Mouse (Mus musculus): Measurements from ENCODE around the gene Sgpp1. TPM values are rescaled to one million over a fixed set of nuclear protein-coding genes. Genes with fewer than 3 reads are reported as not detected.
A peak's percentile ranks its signal among the peaks of the same experiment; 100 is the strongest.

Sgpp1 gene
- 11.5 and 12.0 TPM in 2 replicates for polyA plus RNA-seq (2014; fragmentation: Nextera tagmentation; extraction: Ambion mirVana)

GRCm38 (mm10) chr12:75735246-75736200, at the start of gene Sgpp1:
Sgpp1 (minus strand) TSS chr12:75735729.
- H3K4me1 ChIP-seq (ENCODE audit: control insufficient read depth, insufficient read depth, low read length): 0 out of 2 replicates have a peak, but pooled peaks cover 4% of the 10 kb centered on the region
- H3K36me3 ChIP-seq (ENCODE audit: control insufficient read depth, insufficient read depth, low read length): no peaks in the 10 kb centered on the region
- H3K9ac ChIP-seq (ENCODE audit: low read length): peak within 1 kb of the TSS; percentile 90
- peak; percentile 90 for ATAC-seq (ENCODE audit: insufficient number of reproducible peaks, low FRiP score, low TSS enrichment, low read depth)
- no peaks in the 10 kb centered on the region for H3K9me3 ChIP-seq (ENCODE audit: control insufficient read depth, low read length)
- DNase-seq (ENCODE audit: low spot score): peak; percentile 85
- no peaks in the 10 kb centered on the region for H3K27me3 ChIP-seq (ENCODE audit: control insufficient read depth, insufficient read depth, low read length)
- no peak within 1 kb of the TSS for H3K27ac ChIP-seq (replicated peaks; ENCODE audit: low read depth, low read length)
- WGBS: under 1% methylated on average over 91 of the region's 105 CpGs
- peak within 1 kb of the TSS; percentile 68 for H3K4me3 ChIP-seq (ENCODE audit: low read depth, low read length)
- H3K4me2 ChIP-seq (ENCODE audit: low read depth, severe bottlenecking): peak within 1 kb of the TSS; percentile 96

GRCm38 (mm10) chr12:75784271-75784751, 48.8 kb upstream of the Sgpp1 start:
- no peaks in the 10 kb centered on the region for H3K4me1 ChIP-seq (ENCODE audit: control insufficient read depth, insufficient read depth, low read length)
- no peak for ATAC-seq (ENCODE audit: insufficient number of reproducible peaks, low FRiP score, low TSS enrichment, low read depth)
- no peaks in the 10 kb centered on the region for H3K9me3 ChIP-seq (ENCODE audit: control insufficient read depth, low read length)
- H3K4me2 ChIP-seq (ENCODE audit: low read depth, severe bottlenecking): no peak overlapping the region
- no peak overlapping the region for H3K9ac ChIP-seq (ENCODE audit: low read length)
- no peak overlapping the region for H3K27ac ChIP-seq (replicated peaks; ENCODE audit: low read depth, low read length)
- H3K27me3 ChIP-seq (ENCODE audit: control insufficient read depth, insufficient read depth, low read length): no peaks in the 10 kb centered on the region
- WGBS: 91% methylated on average over 2 of the region's 2 CpGs
- no peaks in the 10 kb centered on the region for H3K36me3 ChIP-seq (ENCODE audit: control insufficient read depth, insufficient read depth, low read length)
- DNase-seq (ENCODE audit: low spot score): no peak
- no peak overlapping the region for H3K4me3 ChIP-seq (ENCODE audit: low read depth, low read length)

DNA sequence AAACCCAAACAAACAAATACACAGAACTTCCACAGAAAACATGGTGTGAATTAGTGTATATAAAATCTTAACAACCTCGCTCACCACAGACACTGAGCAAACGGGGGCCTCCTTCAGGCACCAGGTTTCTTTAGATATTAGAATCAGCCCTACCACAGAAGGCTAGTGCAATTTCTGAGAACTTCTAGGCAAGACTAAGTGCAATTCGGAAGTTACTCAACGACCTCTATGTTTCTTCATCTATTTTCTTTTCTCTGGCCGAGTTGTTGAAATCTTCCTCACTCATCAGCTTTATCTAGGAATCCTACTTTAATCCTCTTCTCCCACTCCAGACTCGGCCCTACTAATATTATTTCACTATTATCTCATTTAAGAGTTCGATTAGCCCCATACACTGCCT, 46.5 kb upstream of the Sgpp1 start:
- Histone ChIP-seq H3K9ac (ENCODE audit: low read length) (no peak overlapping the region), H3K9me3 (ENCODE audit: control insufficient read depth, low read length) (no peaks in the 10 kb centered on the region), H3K4me1 (ENCODE audit: control insufficient read depth, insufficient read depth, low read length) (no peaks in the 10 kb centered on the region), H3K4me3 (ENCODE audit: low read depth, low read length) (no peak overlapping the region), H3K36me3 (ENCODE audit: control insufficient read depth, insufficient read depth, low read length) (no peaks in the 10 kb centered on the region), H3K4me2 (ENCODE audit: low read depth, severe bottlenecking) (no peak overlapping the region), H3K27me3 (ENCODE audit: control insufficient read depth, insufficient read depth, low read length) (no peaks in the 10 kb centered on the region), H3K27ac (replicated peaks; ENCODE audit: low read depth, low read length) (no peak overlapping the region)
- ATAC-seq (ENCODE audit: insufficient number of reproducible peaks, low FRiP score, low TSS enrichment, low read depth) (no peak), DNase-seq (ENCODE audit: low spot score) (no peak)
- WGBS: 82% methylated on average over 7 of the region's 7 CpGs

DNA sequence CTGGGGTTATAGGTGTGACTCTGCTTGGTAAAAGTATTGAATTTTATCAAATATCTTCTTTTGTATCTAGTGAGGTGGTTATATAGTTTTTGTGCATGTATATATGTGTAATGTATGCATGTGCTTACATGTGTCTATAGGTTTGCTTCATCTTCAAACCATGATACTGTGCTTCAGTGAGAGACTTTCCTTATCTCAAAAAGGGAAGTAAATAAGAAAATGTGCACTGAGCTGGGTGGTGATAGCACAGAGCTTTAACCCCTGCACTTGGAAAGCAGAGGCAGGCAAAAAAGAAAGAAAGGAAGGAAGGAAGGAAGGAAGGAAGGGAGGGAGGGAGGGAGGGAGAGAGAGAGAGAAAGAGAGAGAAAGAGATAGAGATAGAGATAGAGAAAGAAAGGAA, 45.9 kb upstream of the Sgpp1 start:
- no peaks in the 10 kb centered on the region for H3K36me3 ChIP-seq (ENCODE audit: control insufficient read depth, insufficient read depth, low read length)
- DNase-seq (ENCODE audit: low spot score) (no peak), ATAC-seq (ENCODE audit: insufficient number of reproducible peaks, low FRiP score, low TSS enrichment, low read depth) (no peak)
- H3K27ac ChIP-seq (replicated peaks; ENCODE audit: low read depth, low read length): no peak overlapping the region
- H3K9me3 ChIP-seq (ENCODE audit: control insufficient read depth, low read length): no peaks in the 10 kb centered on the region
- no peaks in the 10 kb centered on the region for H3K27me3 ChIP-seq (ENCODE audit: control insufficient read depth, insufficient read depth, low read length)
- no peak overlapping the region for H3K4me3 ChIP-seq (ENCODE audit: low read depth, low read length)
- no peak overlapping the region for H3K4me2 ChIP-seq (ENCODE audit: low read depth, severe bottlenecking)
- H3K9ac ChIP-seq (ENCODE audit: low read length): no peak overlapping the region
- H3K4me1 ChIP-seq (ENCODE audit: control insufficient read depth, insufficient read depth, low read length): no peaks in the 10 kb centered on the region

DNA sequence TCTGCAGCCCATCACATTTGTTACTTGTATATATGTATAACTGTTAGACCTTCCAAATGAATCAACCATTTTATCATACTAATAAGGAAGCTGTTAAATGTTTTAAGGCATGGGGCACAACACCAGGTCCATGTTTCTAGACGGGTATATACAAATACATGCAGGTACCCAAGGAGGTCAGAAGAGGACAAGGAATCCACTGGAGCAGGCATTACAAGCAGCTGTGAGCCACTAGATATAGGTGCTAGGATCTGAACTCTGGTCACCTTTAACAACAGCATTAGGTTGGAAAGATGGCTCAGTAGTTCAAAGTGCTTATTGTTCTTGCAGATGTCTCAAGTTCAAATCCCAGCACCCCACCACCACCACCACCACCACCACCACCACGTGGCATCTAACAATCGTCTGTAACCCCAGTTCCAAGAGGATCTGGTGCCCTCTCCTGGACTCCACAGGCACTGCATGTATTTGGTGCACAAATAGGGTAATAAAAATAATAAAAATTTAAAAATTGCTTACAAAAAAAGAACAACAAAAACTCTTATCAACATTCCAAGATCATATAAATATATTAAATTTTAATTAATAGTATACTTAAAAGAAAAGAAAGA, 37.0 kb upstream of the Sgpp1 start:
- 27% methylated on average over 3 of the region's 3 CpGs for WGBS
- ATAC-seq (ENCODE audit: insufficient number of reproducible peaks, low FRiP score, low TSS enrichment, low read depth) (no peak), DNase-seq (ENCODE audit: low spot score) (peak; percentile 73)
- Histone ChIP-seq H3K9ac (ENCODE audit: low read length) (no peak overlapping the region), H3K27ac (replicated peaks; ENCODE audit: low read depth, low read length) (no peak overlapping the region), H3K4me3 (ENCODE audit: low read depth, low read length) (no peak overlapping the region), H3K9me3 (ENCODE audit: control insufficient read depth, low read length) (no peaks in the 10 kb centered on the region), H3K36me3 (ENCODE audit: control insufficient read depth, insufficient read depth, low read length) (no peaks in the 10 kb centered on the region), H3K4me2 (ENCODE audit: low read depth, severe bottlenecking) (no peak overlapping the region), H3K27me3 (ENCODE audit: control insufficient read depth, insufficient read depth, low read length) (no peaks in the 10 kb centered on the region), H3K4me1 (ENCODE audit: control insufficient read depth, insufficient read depth, low read length) (no peaks in the 10 kb centered on the region)

GRCm38 (mm10) chr12:75771410-75771809, 35.9 kb upstream of the Sgpp1 start:
- Histone ChIP-seq H3K4me1 (ENCODE audit: control insufficient read depth, insufficient read depth, low read length) (peaks cover 5% of the 10 kb centered on the region; the same call in 1 of the 2 replicates), H3K27me3 (ENCODE audit: control insufficient read depth, insufficient read depth, low read length) (no peaks in the 10 kb centered on the region), H3K36me3 (ENCODE audit: control insufficient read depth, insufficient read depth, low read length) (no peaks in the 10 kb centered on the region), H3K9me3 (ENCODE audit: control insufficient read depth, low read length) (no peaks in the 10 kb centered on the region), H3K4me3 (ENCODE audit: low read depth, low read length) (no peak overlapping the region), H3K27ac (replicated peaks; ENCODE audit: low read depth, low read length) (no peak overlapping the region), H3K4me2 (ENCODE audit: low read depth, severe bottlenecking) (no peak overlapping the region), H3K9ac (ENCODE audit: low read length) (no peak overlapping the region)
- DNase-seq (ENCODE audit: low spot score) (no peak), ATAC-seq (ENCODE audit: insufficient number of reproducible peaks, low FRiP score, low TSS enrichment, low read depth) (no peak)
- 59% methylated on average over 3 of the region's 3 CpGs for WGBS

DNA sequence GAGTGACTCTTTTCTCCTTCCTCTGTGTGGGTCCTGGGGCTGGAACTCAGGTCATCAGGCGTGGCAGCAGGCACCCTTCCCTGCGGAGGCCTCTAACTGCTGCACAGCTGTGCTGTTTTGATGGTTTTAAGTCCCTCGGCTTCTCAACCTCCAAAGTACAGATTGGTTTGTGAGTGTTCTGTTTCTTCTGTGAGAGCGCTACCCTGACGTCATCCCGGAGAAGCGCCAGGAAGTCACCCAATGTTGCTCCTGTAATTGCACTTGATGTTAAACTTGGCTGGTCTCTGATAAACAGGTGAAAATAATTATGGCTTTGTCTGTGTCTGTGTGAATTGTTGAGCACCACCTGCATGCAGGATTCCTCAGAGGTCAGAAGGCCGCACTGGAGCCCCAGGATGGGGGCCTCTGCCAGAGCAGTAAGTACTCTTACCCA, 31.4 kb upstream of the Sgpp1 start:
- Histone ChIP-seq H3K36me3 (ENCODE audit: control insufficient read depth, insufficient read depth, low read length) (no peaks in the 10 kb centered on the region), H3K4me2 (ENCODE audit: low read depth, severe bottlenecking) (no peak overlapping the region), H3K9ac (ENCODE audit: low read length) (no peak overlapping the region), H3K4me3 (ENCODE audit: low read depth, low read length) (no peak overlapping the region), H3K9me3 (ENCODE audit: control insufficient read depth, low read length) (no peaks in the 10 kb centered on the region), H3K27me3 (ENCODE audit: control insufficient read depth, insufficient read depth, low read length) (no peaks in the 10 kb centered on the region), H3K27ac (replicated peaks; ENCODE audit: low read depth, low read length) (no peak overlapping the region), H3K4me1 (ENCODE audit: control insufficient read depth, insufficient read depth, low read length) (peaks cover 8% of the 10 kb centered on the region; the same call in 1 of the 2 replicates)
- peak; percentile 43 for DNase-seq (ENCODE audit: low spot score)
- 48% methylated on average over 8 of the region's 8 CpGs for WGBS
- no peak for ATAC-seq (ENCODE audit: insufficient number of reproducible peaks, low FRiP score, low TSS enrichment, low read depth)

DNA sequence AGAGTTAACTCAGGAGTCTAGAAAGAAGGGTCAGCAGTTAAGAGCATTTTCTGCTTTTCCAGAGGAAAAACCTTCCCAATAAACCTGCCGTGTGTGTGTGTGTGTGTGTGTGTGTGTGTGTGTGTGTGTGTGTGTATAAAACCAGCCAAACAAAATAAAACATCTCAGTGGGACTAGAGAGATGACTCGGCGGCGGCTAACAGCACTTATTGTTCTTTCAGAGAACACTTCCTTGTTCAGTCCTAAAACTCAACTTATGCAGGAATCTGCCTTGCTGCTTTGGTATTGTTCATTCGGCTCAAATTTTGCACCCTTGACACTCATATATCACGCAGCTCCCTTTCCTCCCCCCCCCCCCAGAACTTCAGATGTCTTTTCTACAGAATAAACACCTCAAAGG, 30.9 kb upstream of the Sgpp1 start:
- Histone ChIP-seq H3K4me3 (ENCODE audit: low read depth, low read length) (no peak overlapping the region), H3K36me3 (ENCODE audit: control insufficient read depth, insufficient read depth, low read length) (no peaks in the 10 kb centered on the region), H3K27ac (replicated peaks; ENCODE audit: low read depth, low read length) (no peak overlapping the region), H3K4me1 (ENCODE audit: control insufficient read depth, insufficient read depth, low read length) (peaks cover 8% of the 10 kb centered on the region; the same call in 1 of the 2 replicates), H3K4me2 (ENCODE audit: low read depth, severe bottlenecking) (no peak overlapping the region), H3K9ac (ENCODE audit: low read length) (no peak overlapping the region), H3K27me3 (ENCODE audit: control insufficient read depth, insufficient read depth, low read length) (no peaks in the 10 kb centered on the region), H3K9me3 (ENCODE audit: control insufficient read depth, low read length) (no peaks in the 10 kb centered on the region)
- WGBS: 76% methylated on average over 6 of the region's 6 CpGs
- ATAC-seq (ENCODE audit: insufficient number of reproducible peaks, low FRiP score, low TSS enrichment, low read depth) (no peak), DNase-seq (ENCODE audit: low spot score) (no peak)
